Mouse (Mus musculus) embryonic facial prominence, embryonic 11.5 days (tissue): ENCODE results near the gene Tnk2. TPM values are rescaled to one million over a fixed set of nuclear protein-coding genes. Genes with fewer than 3 reads are reported as not detected.

Source experiments
- ATAC-seq: fragments of 200-750 bp; cut with Nextera tagmentation; replicated peaks from 2 replicates; pipeline ENCODE4 v1.8.0; 2017; ENCODE audit warnings: low read depth; ENCODE audit not compliant: insufficient number of reproducible peaks, low FRiP score, low TSS enrichment
- DNase-seq: peaks from one replicate; pipeline ENCODE4 v3.0.0-alpha.2; 2015; ENCODE audit warnings: low spot score
- H3K27ac ChIP-seq: fragments of 300-500 bp; sonication (generic); replicated peaks from 2 replicates; pipeline ENCODE4 v1.5.1; 2014; ENCODE audit warnings: mild to moderate bottlenecking, low read depth, low read length, control low read depth
- H3K27me3 ChIP-seq: fragments of 300-500 bp; sonication (generic); 2 replicates; pipeline ENCODE4 v1.6.1; 2014; ENCODE audit warnings: mild to moderate bottlenecking, low read length, moderate library complexity, mixed read lengths; ENCODE audit not compliant: control insufficient read depth, insufficient read depth
- H3K36me3 ChIP-seq: fragments of 300-500 bp; sonication (generic); replicated peaks from 2 replicates; pipeline ENCODE4 v1.6.1; 2014; ENCODE audit warnings: low read depth, mild to moderate bottlenecking, low read length, moderate library complexity, mixed read lengths; ENCODE audit not compliant: control insufficient read depth, insufficient read depth
- H3K4me1 ChIP-seq: fragments of 300-500 bp; sonication (generic); 2 replicates; pipeline ENCODE4 v1.6.1; 2014; ENCODE audit warnings: low read length, mixed read lengths; ENCODE audit not compliant: control insufficient read depth, insufficient read depth
- H3K4me2 ChIP-seq: fragments of 300-500 bp; sonication (generic); 2 replicates; pipeline ENCODE4 v1.6.1; 2014; ENCODE audit warnings: low read depth, mild to moderate bottlenecking, control low read depth, low read length, moderate library complexity
- H3K4me3 ChIP-seq: fragments of 300-500 bp; sonication (generic); 2 replicates; pipeline ENCODE4 v1.5.1; 2014; ENCODE audit warnings: low read depth, low read length, control low read depth
- H3K9ac ChIP-seq: fragments of 300-500 bp; sonication (generic); replicated peaks from 2 replicates; pipeline ENCODE4 v1.6.1; 2014; ENCODE audit warnings: mild to moderate bottlenecking, control low read depth, low read length
- H3K9me3 ChIP-seq: fragments of 300-500 bp; sonication (generic); replicated peaks from 2 replicates; pipeline ENCODE4 v1.6.1; 2016; ENCODE audit warnings: mild to moderate bottlenecking, low read length, inconsistent platforms, mixed read lengths; ENCODE audit not compliant: control insufficient read depth
- WGBS: fragments of 180-500 bp; shearing (Covaris S2); extraction: QIAGEN DNeasy Blood & Tissue Kit; methylation state at CpG from one replicate; pipeline ENCODE4 v1.1.7; 2014; 5-methylcytosine and 5-hydroxymethylcytosine counted together
- polyA plus RNA-seq: library from polyadenylated mRNA; unstranded; fragments of >200 nt; fragmentation: Nextera tagmentation; extraction: Ambion mirVana; gene quantifications from 2 replicates; pipeline ENCODE4 v1.2.1, GENCODE M21; 2014

Gene Tnk2
- polyA plus RNA-seq, 1 experiment from 2014 or later, result 5.8 TPM

- no peak for ATAC-seq
- no peak overlapping the region for H3K4me2 ChIP-seq
- no peak overlapping the region for H3K4me3 ChIP-seq
- H3K27me3 ChIP-seq, result no peaks in the 10 kb centered on the region
- no peaks in the 10 kb centered on the region for H3K9me3 ChIP-seq
- H3K9ac ChIP-seq, result no peak overlapping the region
- no peaks in the 10 kb centered on the region for H3K36me3 ChIP-seq
- no peak overlapping the region for H3K27ac ChIP-seq
- peaks cover 10% of the 10 kb centered on the region for H3K4me1 ChIP-seq
- DNase-seq, result no peak
These were observed 4.0 kb downstream of the Tnk2 start for GRCm38 (mm10) chr16:32647712-32648111.

GRCm38 (mm10) chr16:32650461-32650860, 6.8 kb downstream of the Tnk2 start:
- no peak overlapping the region for H3K4me3 ChIP-seq
- DNase-seq, result no peak
- peaks cover 5% of the 10 kb centered on the region for H3K4me1 ChIP-seq

GRCm38 (mm10) chr16:32650974-32651618, 7.4 kb downstream of the Tnk2 start:
- ATAC-seq (no peak), DNase-seq (no peak)
- Histone ChIP-seq H3K36me3 (no peaks in the 10 kb centered on the region), H3K9me3 (no peaks in the 10 kb centered on the region), H3K4me1 (peaks cover under 1% of the 10 kb centered on the region; the same call in 1 of the 2 replicates), H3K4me3 (no peak overlapping the region), H3K4me2 (no peak overlapping the region), H3K27ac (no peak overlapping the region), H3K27me3 (no peaks in the 10 kb centered on the region), H3K9ac (no peak overlapping the region)
- 74% methylated on average over 5 of the region's 5 CpGs for WGBS

More at GRCm38 (mm10) chr16:32650461-32650860, 6.8 kb downstream of the Tnk2 start:
- Histone ChIP-seq H3K27me3 (no peaks in the 10 kb centered on the region), H3K4me2 (no peak overlapping the region), H3K9me3 (no peaks in the 10 kb centered on the region), H3K9ac (no peak overlapping the region), H3K36me3 (no peaks in the 10 kb centered on the region), H3K27ac (no peak overlapping the region)
- no peak for ATAC-seq

GRCm38 (mm10) chr16:32654071-32654733, 10.5 kb downstream of the Tnk2 start:
- ATAC-seq, result no peak
- Histone ChIP-seq H3K27me3 (no peaks in the 10 kb centered on the region), H3K36me3 (no peaks in the 10 kb centered on the region), H3K27ac (no peak overlapping the region), H3K4me2 (no peak overlapping the region), H3K4me1 (no peaks in the 10 kb centered on the region), H3K9ac (no peak overlapping the region), H3K4me3 (no peak overlapping the region), H3K9me3 (no peaks in the 10 kb centered on the region)
- 72% methylated on average over 6 of the region's 6 CpGs for WGBS
- no peak for DNase-seq

- H3K9me3 ChIP-seq, result no peaks in the 10 kb centered on the region
- H3K27ac ChIP-seq, result no peak overlapping the region
- ATAC-seq (no peak), DNase-seq (no peak)
- no peaks in the 10 kb centered on the region for H3K27me3 ChIP-seq
- no peak overlapping the region for H3K4me2 ChIP-seq
- H3K9ac ChIP-seq, result no peak overlapping the region
- H3K4me3 ChIP-seq, result no peak overlapping the region
- no peaks in the 10 kb centered on the region for H3K36me3 ChIP-seq
- H3K4me1 ChIP-seq, result peaks cover 1% of the 10 kb centered on the region; the same call in 1 of the 2 replicates
- 87% methylated on average over 4 of the region's 4 CpGs for WGBS
These were observed 11.9 kb downstream of the Tnk2 start for GRCm38 (mm10) chr16:32655534-32655933.

DNA sequence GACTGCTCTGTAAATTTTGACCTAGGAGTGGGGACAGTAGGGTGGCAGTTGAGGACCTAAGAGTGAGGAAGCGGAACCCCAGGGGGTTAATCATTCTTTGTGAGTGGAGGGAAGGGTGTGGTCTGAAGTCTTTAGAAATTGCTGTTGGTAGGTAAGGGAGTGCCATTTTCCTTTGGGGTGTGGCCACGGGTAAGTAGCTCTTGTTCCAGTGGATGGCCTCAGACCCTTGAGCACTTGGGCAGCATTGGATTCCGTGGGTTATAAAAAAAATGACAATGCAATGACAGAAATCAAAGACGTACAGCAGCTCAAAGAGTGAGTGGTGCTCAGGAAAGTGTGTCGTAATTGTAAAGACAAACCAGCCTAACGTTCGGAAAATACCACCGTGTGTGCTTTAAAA, 12.6 kb downstream of the Tnk2 start:
- Histone ChIP-seq H3K4me1 (peaks cover 9% of the 10 kb centered on the region), H3K4me3 (no peak overlapping the region), H3K9ac (no peak overlapping the region), H3K27me3 (no peaks in the 10 kb centered on the region), H3K9me3 (no peaks in the 10 kb centered on the region), H3K27ac (no peak overlapping the region), H3K36me3 (no peaks in the 10 kb centered on the region), H3K4me2 (no peak overlapping the region)
- WGBS, result 83% methylated on average over 8 of the region's 8 CpGs
- no peak for DNase-seq
- no peak for ATAC-seq

GRCm38 (mm10) chr16:32656794-32657193, 13.1 kb downstream of the Tnk2 start:
- no peak overlapping the region for H3K4me2 ChIP-seq
- ATAC-seq (no peak), DNase-seq (no peak)
- no peaks in the 10 kb centered on the region for H3K9me3 ChIP-seq
- no peak overlapping the region for H3K9ac ChIP-seq
- no peaks in the 10 kb centered on the region for H3K27me3 ChIP-seq
- H3K36me3 ChIP-seq, result no peaks in the 10 kb centered on the region
- WGBS, result 82% methylated on average over 8 of the region's 8 CpGs
- H3K4me3 ChIP-seq, result no peak overlapping the region
- peaks cover 11% of the 10 kb centered on the region for H3K4me1 ChIP-seq
- H3K27ac ChIP-seq, result no peak overlapping the region

GRCm38 (mm10) chr16:32657498-32658250, 14.0 kb downstream of the Tnk2 start:
- H3K4me1 ChIP-seq, result peaks cover 15% of the 10 kb centered on the region
- H3K4me2 ChIP-seq, result no peak overlapping the region
- WGBS, result 85% methylated on average over 16 of the region's 16 CpGs
- H3K36me3 ChIP-seq, result no peaks in the 10 kb centered on the region
- ATAC-seq, result no peak
- H3K9me3 ChIP-seq, result no peaks in the 10 kb centered on the region
- H3K4me3 ChIP-seq, result no peak overlapping the region
- no peak overlapping the region for H3K27ac ChIP-seq
- no peak overlapping the region for H3K9ac ChIP-seq
- no peak for DNase-seq
- H3K27me3 ChIP-seq, result no peaks in the 10 kb centered on the region
